Mouse (Mus musculus) myocyte (in vitro differentiated cells): Measurements from ENCODE around the gene Vwc2l.

Experiments used
- E2F4 ChIP-seq: IDR thresholded peaks from one replicate; pipeline ENCODE4 v1.6.1; 2011; ENCODE audit warnings: mild to moderate bottlenecking, control low read depth, moderate library complexity; ENCODE audit not compliant: insufficient read depth
- MYOG ChIP-seq, 3 experiments: IDR thresholded peaks; one replicate each; pipeline ENCODE4 v1.6.1; 2011; ENCODE audit warnings: control low read depth in 2 of 3, low read depth in 2 of 3, mild to moderate bottlenecking in 2 of 3; ENCODE audit not compliant: insufficient read length in 2 of 3, control insufficient read depth in 1 of 3, insufficient read depth in 1 of 3
- POLR2A ChIP-seq: IDR thresholded peaks from one replicate; pipeline ENCODE4 v1.6.1; 2011; ENCODE audit warnings: low read depth, mild to moderate bottlenecking, control low read depth, moderate library complexity; ENCODE audit not compliant: insufficient read length
- POLR2AphosphoS2 ChIP-seq: IDR thresholded peaks from one replicate; pipeline ENCODE4 v1.6.1; 2011; ENCODE audit warnings: low read depth, control low read depth; ENCODE audit not compliant: insufficient read length
- TCF12 ChIP-seq: IDR thresholded peaks from one replicate; pipeline ENCODE4 v1.6.1; 2011; ENCODE audit warnings: mild to moderate bottlenecking, control low read depth; ENCODE audit not compliant: poor library complexity, insufficient read depth, severe bottlenecking
- USF1 ChIP-seq: IDR thresholded peaks from one replicate; pipeline ENCODE4 v1.6.1; 2011; ENCODE audit warnings: low read depth, mild to moderate bottlenecking, control low read depth, moderate library complexity

GRCm38 (mm10) chr1:70823111-70823510 is 97.6 kb downstream of the Vwc2l start:
- TF ChIP-seq POLR2AphosphoS2 = no peak
- TF ChIP-seq POLR2A = no peak
- no peak for TF ChIP-seq TCF12
- no peak for TF ChIP-seq MYOG (IDR thresholded peaks at IDR 0.05; ENCODE audit: control insufficient read depth in 1 of 3, insufficient read depth in 1 of 3, insufficient read length in 2 of 3, low read depth in 2 of 3)
- TF ChIP-seq USF1 = no peak
- TF ChIP-seq E2F4 = no peak
